Mouse (Mus musculus) gastrocnemius, adult 2 months (tissue): ENCODE measurements around the gene Map2k5. TPM values are rescaled to one million over a fixed set of nuclear protein-coding genes. Genes with fewer than 3 reads are reported as not detected.

Experiments used
- DNase-seq: peaks from one replicate; pipeline ENCODE4 v3.0.0; 2022
- H3K27ac ChIP-seq: fragments of 200-600 bp; 2 replicates; pipeline ENCODE4 v1.8.1; 2022; ENCODE audit warnings: mild to moderate bottlenecking
- H3K4me3 ChIP-seq: fragments of 200-600 bp; 2 replicates; pipeline ENCODE4 v1.8.1; 2022; ENCODE audit warnings: mild to moderate bottlenecking, moderate library complexity
- CTCF ChIP-seq: fragments of 200-600 bp; IDR thresholded peaks from 2 replicates; pipeline ENCODE4 v1.8.1; 2022; ENCODE audit warnings: antibody characterized with exemption, mild to moderate bottlenecking, moderate library complexity
- intact Hi-C: fragments of 180-260 bp; cut with DNase I; formaldehyde crosslinking; loops from one replicate; pipeline ENCODE4 v1.15.1; 2025
- total RNA-seq, 2 experiments: library from RNA; stranded (reverse); gene quantifications; 2 replicates each; pipeline ENCODE4 v1.2.3; 2021

Map2k5 gene
- total RNA-seq, 2 experiments from 2014 or later, result 14.3 to 16.4 TPM

DNA sequence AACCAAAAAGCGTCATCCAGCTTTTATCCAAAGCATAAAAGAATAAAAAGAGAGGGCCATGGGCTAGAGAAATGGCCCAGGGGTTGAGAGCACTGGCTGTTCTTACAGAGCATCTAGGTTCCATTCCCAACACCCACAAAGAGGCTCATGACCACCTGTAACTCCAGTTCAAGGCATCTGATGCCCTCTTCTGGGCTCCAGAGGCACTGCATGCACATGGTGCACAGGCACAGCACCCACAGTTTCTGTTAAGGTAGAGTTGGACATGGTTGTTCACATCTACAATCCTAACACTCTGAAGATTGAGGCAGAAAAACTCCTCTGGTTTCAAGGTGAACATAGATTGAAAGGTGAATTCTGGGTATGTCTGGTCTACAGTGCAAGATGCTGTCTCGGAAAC, 44.6 kb downstream of the Map2k5 start:
- Histone ChIP-seq H3K27ac (no peak overlapping the region), H3K4me3 (no peak overlapping the region)
- no peak for DNase-seq
- intact Hi-C loops, result no loop called here
- TF ChIP-seq CTCF, result peak; percentile 40

DNA sequence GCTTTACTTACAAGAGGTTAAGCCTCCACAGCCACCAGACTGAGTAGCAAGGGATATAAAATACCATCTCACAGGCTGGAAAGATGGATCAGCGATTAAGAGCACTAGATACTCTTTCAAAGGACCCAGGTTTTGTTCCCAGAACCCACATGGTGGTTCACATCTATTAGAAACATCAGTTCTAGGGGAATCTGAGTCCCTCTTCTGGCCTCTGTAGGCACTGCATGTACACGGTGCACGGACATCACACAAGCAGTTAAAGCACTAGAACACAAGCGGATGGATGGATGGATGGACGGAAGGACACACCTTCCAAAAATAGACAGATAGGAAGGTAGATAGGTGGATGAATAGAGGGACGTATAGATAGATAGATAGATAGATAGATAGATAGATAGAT, 46.5 kb downstream of the Map2k5 start:
- Histone ChIP-seq H3K4me3 (no peak overlapping the region), H3K27ac (no peak overlapping the region)
- intact Hi-C loops, result no loop called here
- 0 out of 2 replicates have a peak, but pooled peaks have one; percentile 13 for TF ChIP-seq CTCF
- no peak for DNase-seq

DNA sequence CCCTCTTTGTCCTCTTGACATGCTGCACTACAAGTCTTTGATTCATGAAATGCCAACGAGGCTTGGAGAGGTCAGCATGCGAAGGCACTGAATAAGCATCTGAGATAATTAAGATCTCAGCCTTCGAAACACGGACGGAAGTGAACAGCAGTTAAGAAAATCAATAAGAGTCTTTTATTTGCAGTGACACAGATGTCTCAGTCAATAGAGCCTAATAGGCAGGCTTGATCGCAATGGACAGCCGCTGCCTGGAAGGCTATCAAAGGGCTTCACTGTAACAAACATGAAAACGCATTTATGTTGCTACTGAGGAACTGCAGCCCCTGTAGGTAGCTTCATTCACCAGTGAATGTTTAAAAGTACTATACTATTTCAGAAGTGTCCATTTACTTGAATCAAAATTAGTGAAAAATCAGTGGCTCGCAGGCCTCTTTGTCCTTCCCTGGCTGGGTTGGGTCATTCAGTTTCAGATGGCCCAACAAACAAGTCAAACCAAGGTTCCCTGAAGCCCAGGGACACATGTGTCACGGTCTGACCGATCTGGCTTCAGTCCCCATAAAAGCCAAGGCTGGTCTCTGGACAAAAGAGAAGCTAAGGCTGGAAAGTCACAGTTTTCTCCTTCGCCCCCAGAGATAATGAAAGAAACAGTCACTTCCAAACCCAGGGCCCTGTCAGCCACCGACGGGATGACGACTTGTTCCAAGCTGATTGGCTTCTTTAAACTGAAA, 48.6 kb downstream of the Map2k5 start:
- Histone ChIP-seq H3K27ac (no peak overlapping the region), H3K4me3 (no peak overlapping the region)
- no peak for DNase-seq
- intact Hi-C loops, result no loop called here
- no peak for TF ChIP-seq CTCF

DNA sequence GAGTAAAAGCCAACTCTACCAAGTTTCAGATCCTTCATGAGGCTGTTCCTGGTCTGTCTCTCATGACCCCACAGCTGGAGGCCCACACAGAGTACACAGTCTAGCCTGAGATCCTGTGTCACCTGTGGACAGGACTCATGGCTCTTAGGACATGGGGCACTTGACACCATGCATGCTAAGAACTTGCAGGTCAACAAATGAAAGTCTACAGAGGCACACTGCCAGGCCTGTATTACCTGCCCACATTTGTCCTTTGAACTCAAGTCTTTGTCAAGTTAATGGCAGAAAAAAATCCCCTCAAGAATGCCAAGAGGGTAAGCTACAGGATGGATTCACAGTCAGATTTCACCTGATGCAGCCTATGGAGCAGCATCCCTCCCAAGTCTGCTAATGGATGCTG, 62.5 kb downstream of the Map2k5 start:
- TF ChIP-seq CTCF, result no peak
- no peak overlapping the region for H3K4me3 ChIP-seq
- intact Hi-C loops, result no loop called here
- no peak overlapping the region for H3K27ac ChIP-seq
- no peak for DNase-seq

DNA sequence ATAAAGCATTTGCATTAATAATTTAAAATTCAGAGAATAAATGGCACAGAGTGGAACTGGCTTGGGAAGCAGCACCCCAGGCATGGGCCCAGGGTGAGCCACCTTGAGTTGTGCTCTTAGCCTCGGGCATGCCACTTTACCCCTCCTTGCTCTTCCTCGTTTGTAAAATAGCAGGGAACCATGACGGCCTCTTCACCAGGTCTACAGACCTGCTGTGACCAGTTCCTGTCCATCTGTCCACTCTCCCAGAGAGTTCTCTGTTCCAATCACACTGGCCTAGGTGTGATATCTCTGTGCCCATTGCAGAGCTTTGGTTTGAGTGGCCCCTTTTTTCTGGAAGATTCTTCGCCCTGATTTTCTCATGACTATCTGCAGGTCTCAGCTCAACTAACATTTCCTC, 63.6 kb downstream of the Map2k5 start:
- intact Hi-C loops, result loop anchor here (5.0 kb wide), 1 partner anchor 83 kb away; the partner anchor contains the start of gene 2300009A05Rik
- no peak for DNase-seq
- Histone ChIP-seq H3K27ac (peak overlapping the region; percentile 72), H3K4me3 (peak overlapping the region; percentile 32; the same call in 1 of the 2 replicates)
- TF ChIP-seq CTCF, result no peak

DNA sequence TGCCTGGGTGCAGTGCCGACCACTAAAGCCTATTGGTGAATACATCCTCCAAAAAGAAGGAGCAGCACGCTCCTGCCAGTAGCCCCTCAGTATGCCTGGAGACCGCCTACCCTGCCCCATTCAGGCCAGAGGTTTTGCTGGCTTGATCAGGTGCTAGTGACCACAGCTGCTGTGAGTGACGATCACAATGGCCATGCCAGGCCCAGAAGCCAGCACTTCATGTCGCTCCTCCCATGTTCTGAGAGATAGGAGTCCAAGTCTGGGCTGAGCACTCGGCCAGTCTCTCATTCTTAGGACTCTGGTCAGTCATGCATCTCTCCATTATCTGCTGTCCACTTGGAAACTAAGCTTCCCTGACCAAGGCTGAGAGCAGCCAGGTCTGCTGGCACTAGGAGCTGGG, 67.7 kb downstream of the Map2k5 start:
- H3K4me3 ChIP-seq, result no peak overlapping the region
- DNase-seq, result no peak
- 0 out of 2 replicates have a peak overlapping the region, but pooled peaks have one; percentile 84 for H3K27ac ChIP-seq
- no peak for TF ChIP-seq CTCF
- intact Hi-C loops, result loop anchor here (5.0 kb wide), 1 partner anchor 87 kb away; the partner anchor contains the start of gene 2300009A05Rik

DNA sequence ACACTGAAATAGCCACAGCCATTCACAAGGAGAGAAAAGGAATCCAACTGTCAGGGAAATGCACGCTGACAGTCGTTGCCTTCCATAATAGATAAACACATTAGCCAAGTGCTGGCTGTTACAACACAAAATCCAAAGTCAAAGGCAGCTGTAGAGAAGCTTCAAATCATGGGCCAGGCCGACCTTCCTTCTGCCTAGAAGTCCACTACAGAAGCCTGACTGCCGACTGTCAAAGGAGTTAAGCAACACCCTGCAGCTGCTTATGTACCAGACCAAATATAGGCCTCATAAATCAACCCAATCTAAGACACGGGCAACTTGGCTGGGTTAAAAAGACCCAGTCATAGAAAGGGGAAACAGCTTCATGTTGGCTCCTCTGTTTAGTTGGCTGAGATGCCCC, 68.7 kb downstream of the Map2k5 start:
- intact Hi-C loops, result no loop called here
- Histone ChIP-seq H3K4me3 (no peak overlapping the region), H3K27ac (peak overlapping the region; percentile 84)
- no peak for TF ChIP-seq CTCF
- peak; percentile 74 for DNase-seq

DNA sequence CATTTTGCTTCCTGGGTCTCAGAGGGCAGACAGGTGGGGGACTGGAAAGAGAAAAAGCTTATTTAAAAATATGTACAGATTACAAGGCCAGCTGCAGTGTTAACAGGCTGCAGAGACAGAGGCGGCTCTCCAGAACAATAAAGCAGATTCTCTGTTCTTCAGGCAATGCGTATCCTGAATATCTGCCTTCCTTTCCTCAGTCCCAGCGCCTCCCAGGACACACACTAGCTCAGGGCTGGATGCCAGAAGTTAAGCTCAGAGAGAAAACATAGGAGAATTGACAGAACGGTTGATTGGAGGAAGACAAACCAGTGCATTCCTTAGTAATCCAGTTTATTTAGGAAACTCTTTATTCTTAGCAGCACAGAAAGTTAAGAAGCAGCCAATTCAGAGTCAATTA, 69.3 kb downstream of the Map2k5 start:
- no peak for TF ChIP-seq CTCF
- no peak for DNase-seq
- Histone ChIP-seq H3K27ac (peak overlapping the region; percentile 84), H3K4me3 (peak overlapping the region; percentile 23; the same call in 1 of the 2 replicates)
- intact Hi-C loops, result no loop called here

DNA sequence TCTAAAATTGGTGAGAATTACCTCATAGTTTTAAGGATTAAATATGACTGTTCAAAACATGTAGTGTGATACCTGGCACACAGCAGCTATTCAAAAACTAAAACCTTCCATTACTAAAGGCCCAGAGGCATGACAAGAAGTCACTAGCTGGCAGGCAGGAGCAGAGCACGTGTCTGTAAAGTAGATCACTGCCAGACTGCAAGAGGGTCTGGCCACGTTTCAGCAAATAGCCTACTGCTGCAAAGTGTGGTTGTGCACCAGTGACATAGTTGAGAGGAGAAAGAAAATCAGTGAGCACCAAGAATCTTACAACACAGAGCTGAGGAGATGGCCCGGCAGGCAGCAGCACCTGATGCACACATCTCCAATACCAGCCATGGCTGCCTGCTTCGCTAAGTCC, 75.2 kb downstream of the Map2k5 start:
- Histone ChIP-seq H3K27ac (no peak overlapping the region), H3K4me3 (no peak overlapping the region)
- DNase-seq, result no peak
- no peak for TF ChIP-seq CTCF
- intact Hi-C loops, result no loop called here

DNA sequence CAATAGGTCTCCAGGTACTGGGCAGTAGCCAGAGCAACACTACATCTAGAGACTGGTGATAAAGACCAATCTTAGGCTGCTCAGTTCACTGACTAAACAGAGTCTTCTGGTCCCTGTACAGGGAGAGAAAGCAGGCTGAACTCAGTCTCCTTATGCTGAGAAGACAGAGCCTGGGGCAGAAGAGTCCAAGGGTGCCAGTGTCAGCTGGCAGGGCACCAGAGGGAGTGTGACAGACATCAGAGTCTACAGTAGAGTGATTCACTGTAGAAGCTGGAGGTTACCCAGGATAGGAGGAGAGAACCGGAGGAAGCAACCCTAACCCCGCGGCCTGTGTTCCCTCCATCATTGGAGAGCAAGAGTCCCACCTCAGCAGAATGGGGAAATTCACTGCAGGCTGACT, 79.0 kb downstream of the Map2k5 start:
- Histone ChIP-seq H3K4me3 (no peak overlapping the region), H3K27ac (no peak overlapping the region)
- intact Hi-C loops, result no loop called here
- TF ChIP-seq CTCF, result no peak
- DNase-seq, result peak; percentile 58

DNA sequence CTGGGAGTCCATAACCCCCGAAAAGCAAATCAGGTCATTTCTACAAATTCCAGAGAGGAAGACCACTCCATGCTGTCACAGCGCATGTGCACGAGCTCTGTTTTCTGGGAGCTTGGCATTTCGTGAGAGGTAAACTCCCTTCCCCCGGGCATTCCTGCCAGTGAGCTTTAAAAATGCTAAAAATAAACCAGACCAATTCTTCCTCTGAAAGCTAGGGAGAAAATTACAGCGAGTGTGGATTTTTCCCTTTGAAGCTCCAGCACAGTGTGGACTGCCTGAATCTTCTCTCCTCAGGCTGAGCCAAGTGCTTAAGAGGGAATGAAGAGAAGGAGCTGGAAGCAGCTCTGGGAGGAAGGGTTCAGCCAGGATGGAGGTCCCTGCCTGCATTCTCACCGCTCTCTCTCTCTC, 82.1 kb downstream of the Map2k5 start:
- intact Hi-C loops, result no loop called here
- DNase-seq, result no peak
- no peak for TF ChIP-seq CTCF
- Histone ChIP-seq H3K4me3 (no peak overlapping the region; the same call in 1 of the 2 replicates), H3K27ac (peak overlapping the region; percentile 24)

DNA sequence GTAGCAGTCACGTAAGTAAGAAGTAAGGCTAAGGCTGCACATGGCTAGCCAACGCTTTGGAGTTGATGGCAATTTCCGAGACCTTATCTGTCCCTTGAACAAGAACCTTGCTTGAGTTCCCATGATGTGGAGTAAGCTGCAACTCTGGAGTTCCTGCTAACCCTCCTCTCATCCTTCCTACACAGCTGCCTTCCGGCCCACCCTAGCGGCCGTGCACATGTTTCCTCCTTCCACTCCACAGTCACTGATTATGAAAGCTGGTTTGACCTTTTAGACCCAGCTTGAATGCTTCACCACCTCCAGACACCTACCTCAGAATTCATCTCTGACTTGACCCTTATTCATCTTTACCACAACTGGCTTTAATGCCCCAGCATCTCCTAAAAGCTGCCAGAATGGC, 82.9 kb downstream of the Map2k5 start:
- intact Hi-C loops, result no loop called here
- no peak for TF ChIP-seq CTCF
- no peak for DNase-seq
- H3K27ac ChIP-seq, result peak overlapping the region; percentile 24
- H3K4me3 ChIP-seq, result no peak overlapping the region

DNA sequence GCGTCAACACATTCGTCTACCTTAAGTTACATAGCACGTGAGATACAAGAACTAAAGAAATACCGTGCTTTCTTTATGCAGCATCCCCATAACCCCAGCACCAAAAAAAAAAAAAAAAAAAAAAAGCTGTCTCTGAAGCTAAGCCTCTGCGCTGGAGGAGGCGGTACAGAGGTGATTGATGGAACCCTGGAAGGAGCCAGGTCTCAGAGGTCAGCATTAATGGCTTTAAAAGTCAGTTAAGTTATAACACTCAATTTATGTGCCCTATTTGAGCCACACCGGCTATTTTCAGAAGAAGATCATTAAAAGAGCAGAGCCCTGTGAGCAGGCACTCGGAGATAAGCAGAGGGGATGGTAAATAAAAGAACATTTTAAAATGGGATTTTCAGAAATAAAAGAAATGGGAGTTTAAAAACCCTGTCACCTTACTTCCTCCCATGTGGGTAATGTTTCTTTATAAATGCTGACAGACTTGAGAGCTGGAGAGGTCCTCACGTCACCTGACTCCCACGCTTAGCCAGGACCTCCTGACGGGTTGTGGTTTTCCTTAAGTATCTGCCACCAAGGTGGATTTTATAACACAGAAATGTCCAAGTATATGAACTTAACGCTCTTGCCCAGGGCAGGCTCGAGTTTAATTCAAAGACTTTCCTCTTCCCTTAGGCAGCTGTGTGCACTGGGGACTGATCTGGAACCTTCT, 83.8 kb downstream of the Map2k5 start:
- TF ChIP-seq CTCF, result no peak
- H3K4me3 ChIP-seq, result no peak overlapping the region
- H3K27ac ChIP-seq, result peak overlapping the region; percentile 24
- intact Hi-C loops, result no loop called here
- peak; percentile 28 for DNase-seq

DNA sequence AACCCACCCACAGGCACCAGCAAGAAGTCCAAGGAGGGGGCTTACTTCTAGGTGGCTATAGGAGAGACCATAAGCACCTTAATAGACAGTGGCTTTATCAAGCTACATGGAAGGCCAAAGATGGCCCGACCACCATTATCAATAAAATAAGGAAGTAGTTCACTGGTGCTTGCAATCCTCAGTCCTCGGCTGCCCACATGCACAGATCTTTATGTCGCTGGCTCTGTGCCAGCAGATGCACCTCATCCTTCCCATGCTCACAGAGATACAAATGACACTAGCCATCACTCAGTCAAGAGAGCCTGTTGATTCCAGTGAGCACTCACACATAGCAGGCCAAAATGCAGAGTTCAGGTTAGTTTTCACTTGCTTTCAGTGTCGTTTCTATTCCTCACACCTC, 89.0 kb downstream of the Map2k5 start:
- no peak overlapping the region for H3K4me3 ChIP-seq
- TF ChIP-seq CTCF, result no peak
- no peak for DNase-seq
- H3K27ac ChIP-seq, result no peak overlapping the region
- intact Hi-C loops, result no loop called here
